Mouse (Mus musculus) gastrocnemius, postnatal 36 days (tissue): ENCODE measurements around the gene Ncapg2. TPM values are rescaled to one million over a fixed set of nuclear protein-coding genes. Genes with fewer than 3 reads are reported as not detected.

Experiments used
- DNase-seq, 2 experiments: peaks; one replicate each; pipeline ENCODE4 v3.0.0; 2022
- intact Hi-C: fragments of 180-260 bp; cut with DNase I; formaldehyde crosslinking; loops from one replicate; pipeline ENCODE4 v1.15.1; 2025
- total RNA-seq, 2 experiments: library from RNA; stranded (reverse); gene quantifications; 2 replicates each; pipeline ENCODE4 v1.2.3; 2021

Gene Ncapg2
- total RNA-seq, 2 experiments from 2014 or later = 1.9 to 2.2 TPM

DNA sequence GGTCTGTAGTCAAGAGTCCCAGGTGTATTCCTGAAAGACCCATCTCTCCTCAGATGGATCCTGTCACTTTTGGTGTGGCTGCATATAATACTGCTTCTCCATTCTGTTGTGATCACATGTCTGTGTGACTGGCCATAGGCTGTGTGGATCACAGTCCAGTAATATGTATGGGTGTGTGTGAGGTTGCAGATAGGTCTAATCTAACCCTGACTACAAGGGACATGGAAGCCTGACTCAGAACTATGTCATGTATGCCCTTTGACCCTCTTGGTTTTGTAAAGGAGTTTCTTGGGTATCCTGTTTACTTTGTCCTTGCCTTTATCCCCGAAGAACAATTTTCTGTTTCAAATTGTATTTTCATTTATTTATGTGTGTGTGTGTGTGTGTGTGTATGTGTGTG lies 107.3 kb downstream of the Ncapg2 start:
- intact Hi-C loops = no loop called here
- no peak for DNase-seq

Other genes with a start within 250 kb of the Ncapg2 start
- 10 to 100 TPM in 1 of 2 experiments, 1 to 10 TPM in 1; 9.2 to 10.7 TPM for gene Wdr60, start 142.4 kb upstream of the Ncapg2 start, total RNA-seq
- not detected for gene Gm11027, start 130.0 kb upstream of the Ncapg2 start, total RNA-seq
- gene Esyt2, start 124.2 kb upstream of the Ncapg2 start, total RNA-seq = 10 to 100 TPM; 18.7 to 20.6 TPM
- gene Ptprn2, start 80.3 kb downstream of the Ncapg2 start, total RNA-seq = not detected